Mouse (Mus musculus): ENCODE results near the gene Olfr688.

Gene Olfr688

DNA sequence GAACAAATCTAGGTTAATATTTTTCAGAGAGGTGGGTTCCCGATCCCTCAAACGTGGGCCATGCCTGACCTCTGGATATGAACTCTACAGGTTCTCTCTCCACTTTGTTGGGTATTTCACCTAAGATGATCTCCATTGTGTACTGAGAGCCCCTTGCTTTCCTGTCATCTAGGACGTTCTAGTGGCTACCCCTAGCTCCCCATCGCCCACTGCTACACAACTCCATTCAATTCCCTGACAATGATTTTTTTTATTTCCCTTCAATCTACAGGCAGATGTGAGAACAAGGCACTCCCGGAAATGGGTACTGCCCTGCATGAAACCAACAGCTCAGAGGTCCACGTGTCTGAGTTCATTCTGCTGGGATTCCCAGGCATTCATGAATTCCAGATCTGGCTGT is at the start of gene Olfr688:
Olfr688 (plus strand) TSS at position 301 of the 400 bp plus-strand sequence.
- no peak for DNase-seq

DNA sequence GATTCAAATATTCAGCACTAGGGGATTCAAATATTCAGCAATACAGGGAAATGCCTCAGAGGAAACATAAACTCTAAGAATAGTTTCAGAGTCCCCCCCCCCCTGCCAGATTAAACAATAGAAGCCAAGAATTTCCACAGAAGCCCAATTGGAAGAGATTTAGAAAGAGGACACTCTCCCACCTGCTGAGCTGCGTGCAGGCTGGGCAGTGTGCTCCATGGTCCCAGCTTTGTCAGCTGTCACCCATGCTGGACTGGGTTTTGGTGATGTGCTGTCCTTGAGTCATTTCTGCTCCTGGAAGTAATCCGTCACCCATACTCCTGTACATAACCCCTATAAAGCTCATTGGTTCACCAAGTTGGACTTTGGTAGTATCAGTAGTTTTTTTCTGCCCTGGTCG is 40.2 kb upstream of the Olfr688 start:
- DNase-seq, result no peak

DNA sequence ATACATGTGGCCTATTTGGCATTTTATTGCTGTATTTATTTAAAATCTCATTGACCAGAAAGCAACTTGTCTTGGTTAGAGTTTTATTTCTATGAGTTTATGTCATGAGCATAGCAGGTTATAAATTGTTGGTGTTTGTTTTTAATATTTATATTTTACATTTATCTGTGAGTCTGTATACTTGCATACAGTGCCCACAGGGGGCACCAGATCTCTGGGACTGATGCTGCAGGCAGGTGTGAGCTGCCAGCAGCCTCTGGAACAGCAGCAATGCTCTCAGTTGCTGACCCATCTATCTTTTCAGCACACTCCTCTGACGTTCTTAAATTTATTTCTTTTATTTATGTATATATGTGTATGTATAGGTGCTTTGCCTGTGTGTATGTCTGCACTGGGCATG is 39.7 kb upstream of the Olfr688 start:
- no peak for DNase-seq

DNA sequence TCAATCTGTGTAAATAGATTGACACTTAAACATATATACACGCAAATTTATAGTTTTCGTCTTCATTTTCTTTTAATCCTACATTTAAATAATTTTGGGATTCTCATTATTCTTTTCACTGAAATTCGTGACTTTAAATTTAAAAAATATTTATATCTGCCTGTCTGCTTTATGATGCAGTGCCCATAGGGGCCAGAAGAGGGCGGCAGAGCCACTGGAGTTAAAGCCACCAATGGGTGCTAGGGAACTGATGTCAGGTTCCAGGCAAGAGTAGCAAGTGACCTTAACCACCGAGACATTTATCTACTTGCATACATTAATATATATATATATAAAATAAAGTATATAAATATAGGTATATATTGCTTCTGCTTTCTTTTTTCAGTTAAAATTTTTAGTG is 31.2 kb upstream of the Olfr688 start:
- DNase-seq, result no peak

- DNase-seq, result no peak
Observed at GRCm38 (mm10) chr7:105272426-105272825, 15.5 kb upstream of the Olfr688 start.

DNA sequence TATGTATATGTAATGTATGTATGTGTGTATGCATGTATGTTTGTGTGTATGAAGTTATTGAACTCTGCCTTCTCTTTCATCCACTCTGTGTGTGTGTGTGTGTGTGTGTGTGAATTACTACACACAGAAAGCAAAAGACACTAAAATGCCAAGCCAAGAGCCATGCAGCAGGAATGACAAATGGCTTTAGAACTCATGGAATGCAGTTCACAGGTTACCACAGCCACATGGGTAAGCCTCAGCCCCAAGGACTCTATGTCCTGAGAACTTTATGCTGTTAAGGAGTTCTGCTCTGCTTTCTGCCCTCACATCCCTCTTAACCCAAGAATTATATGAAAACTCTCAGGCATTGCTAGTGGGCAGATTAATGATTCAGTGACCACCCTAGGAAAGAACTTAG is 2.2 kb downstream of the Olfr688 start:
- DNase-seq, result no peak

GRCm38 (mm10) chr7:105310865-105311264 is 23.0 kb downstream of the Olfr688 start, which contains the start of gene Olfr689:
TSS of gene Olfr689 (plus strand) at chr7:105311165.
- no peak for DNase-seq

- no peak for DNase-seq
Observed at GRCm38 (mm10) chr7:105325302-105325701, 37.4 kb downstream of the Olfr688 start.

GRCm38 (mm10) chr7:105334004-105334403 is 46.1 kb downstream of the Olfr688 start, which contains the start of gene Olfr690:
TSS of gene Olfr690 (minus strand) at chr7:105334104.
- DNase-seq, result no peak
